Comparison of ENCODE assay signal across 22 mouse cellular contexts in the genomic region with DNA sequence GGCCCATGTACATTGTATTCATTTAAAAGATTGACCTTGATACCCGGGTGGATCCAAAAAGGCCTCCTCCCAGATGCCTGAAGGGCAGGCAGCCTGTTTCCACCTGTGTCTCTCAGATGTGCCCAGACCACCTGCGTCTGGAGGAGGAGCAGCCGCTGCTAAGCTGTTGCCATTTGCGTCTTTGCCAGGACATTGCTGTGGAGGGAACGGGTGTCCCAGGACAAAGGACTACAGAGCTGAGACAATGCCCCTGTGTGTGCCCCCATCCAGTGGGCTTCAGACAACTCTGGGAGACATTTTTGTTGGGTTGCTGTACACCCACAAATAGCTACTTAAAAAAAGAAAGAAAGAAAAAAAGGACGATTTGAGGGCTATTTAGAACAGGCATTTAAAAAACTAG. TPM values are rescaled to one million over a fixed set of nuclear protein-coding genes. Genes with fewer than 3 reads are reported as not detected.
A peak's percentile ranks its signal among the peaks of the same experiment; 100 is the strongest.
DNase-seq lines count a peak whose midpoint lies in the region; ATAC-seq and TF ChIP-seq lines count a peak whose summit lies in the region.
"Had no signal": no experiment of that assay in that cellular context is flagged by ENCODE, and none has a peak within 500 bp of the region (broad histone marks: within the 10 kb centered on the region; RNA-seq: fewer than 3 reads in every experiment).

No protein-coding gene starts in this region.

- DNase-seq in cerebellum, postnatal 10 days, result peak; percentile 21 to 32
- DNase-seq in layer of hippocampus, adult 2 months (ENCODE audit: low spot score in 2 of 2), result peak in 1 of 2 experiments; percentile 25
- DNase-seq in layer of hippocampus, postnatal 25 days (ENCODE audit: extremely low spot score in 1 of 2, low spot score in 1 of 2), result no peak
- DNase-seq in brain, embryonic 14.5 days (ENCODE audit: low read depth), result peak; percentile 7
- DNase-seq in telencephalon, adult 2 months (ENCODE audit: low read depth, low spot score), result peak; percentile 22
- DNase-seq in heart, adult 11 months, result no peak
- DNase-seq: adrenal gland, postnatal 14 days; B cell, adult 2 months; cerebellum, adult 11 months; cerebellum, adult 8-10 months; cerebellum, postnatal 25 days; gastrocnemius, postnatal 36 days; heart, adult 2 months; heart, postnatal 14 days had no signal

- H3K27ac ChIP-seq in layer of hippocampus, adult 2 months, result peak overlapping the region; percentile 36; the same call in 1 of the 2 replicates
- H3K27ac ChIP-seq: embryonic facial prominence, embryonic 13.5 days; heart, adult 2 months; heart, embryonic 15.5 days; hindbrain, embryonic 14.5 days had no signal

- ATAC-seq in cerebellum, adult (ENCODE audit: insufficient number of reproducible peaks, low FRiP score, low TSS enrichment), result no peak
- ATAC-seq: CD4-positive, CD25-positive, alpha-beta regulatory T cell, adult 4 months; forebrain, embryonic 14.5 days had no signal

- no peak for TF ChIP-seq POLR2A in brain, embryonic 14.5 days (IDR thresholded peaks at IDR 0.05; ENCODE audit: borderline replicate concordance, extremely low read depth, insufficient read depth, insufficient read length, poor library complexity, severe bottlenecking)

- no peak for TF ChIP-seq CTCF in layer of hippocampus, adult 2 months (conservative IDR thresholded peaks at IDR 0.05)
- no peak for TF ChIP-seq CTCF in brain, embryonic 14.5 days (IDR thresholded peaks at IDR 0.05; ENCODE audit: borderline replicate concordance, extremely low read depth, insufficient read depth, insufficient read length)

- H3K4me3 ChIP-seq in layer of hippocampus, adult 2 months, result no peak overlapping the region
- H3K4me3 ChIP-seq: embryonic facial prominence, embryonic 13.5 days; heart, adult 2 months; heart, embryonic 15.5 days had no signal

RNA-seq across cellular contexts. Expression of a gene that starts 9.7 kb away (rescaled TPM):
- 100 to 1,000 TPM; 136 to 153 TPM for total RNA-seq in layer of hippocampus, adult 2 months (2021)
- total RNA-seq in layer of hippocampus, postnatal 25 days (2021), result 100 to 1,000 TPM; 102 to 140 TPM
- polyA plus RNA-seq in brain, embryonic 14.5 days (2012; rRNA removed), result 76.9 and 133 TPM in 2 replicates

RNA-seq across cellular contexts. Expression of a gene that starts 35.2 kb away (rescaled TPM):
- total RNA-seq in layer of hippocampus, adult 2 months (2021), result under 1 TPM; 0.39 to 0.92 TPM
- total RNA-seq in layer of hippocampus, postnatal 25 days (2021), result under 1 TPM in 1 of 2 experiments, not detected in 1; 0.54 TPM
- polyA plus RNA-seq in brain, embryonic 14.5 days (2012; rRNA removed), result 0.81 and 0.86 TPM in 2 replicates
- total RNA-seq: adrenal gland, postnatal 14 days; G1E; hematopoietic stem cell, adult 5-6 weeks had no signal
- polyA plus RNA-seq: G1E had no signal

Comparison
In these comparisons a context has a peak if more than half of its experiments do, and no peak if none do; other contexts are left out.
1. DNase-seq: peak in cerebellum, postnatal 10 days (2 of 2), brain, embryonic 14.5 days (single experiment) and telencephalon, adult 2 months (single experiment); none in layer of hippocampus, postnatal 25 days (0 of 2) and heart, adult 11 months (single experiment).